Mouse (Mus musculus) intestine, embryonic 15.5 days (tissue): Measurements from ENCODE around the gene Olfr799. TPM values are rescaled to one million over a fixed set of nuclear protein-coding genes. Genes with fewer than 3 reads are reported as not detected.

Experiments used
- ATAC-seq: fragments of 200-750 bp; cut with Nextera tagmentation; 2 replicates; pipeline ENCODE4 v1.8.0; 2017; ENCODE audit warnings: moderate TSS enrichment, moderate library complexity
- H3K27ac ChIP-seq: fragments of 300-500 bp; sonication (generic); 2 replicates; pipeline ENCODE4 v1.5.1; 2015; ENCODE audit warnings: mild to moderate bottlenecking, inconsistent platforms
- H3K27me3 ChIP-seq: fragments of 300-500 bp; sonication (generic); replicated peaks from 2 replicates; pipeline ENCODE4 v1.6.1; 2015; ENCODE audit warnings: inconsistent platforms
- H3K36me3 ChIP-seq: fragments of 300-500 bp; sonication (generic); 2 replicates; pipeline ENCODE4 v1.6.1; 2015; ENCODE audit warnings: inconsistent platforms
- H3K4me1 ChIP-seq: fragments of 300-500 bp; sonication (generic); replicated peaks from 2 replicates; pipeline ENCODE4 v1.6.1; 2015; ENCODE audit warnings: inconsistent platforms
- H3K4me2 ChIP-seq: fragments of 300-500 bp; sonication (generic); replicated peaks from 2 replicates; pipeline ENCODE4 v1.6.1; 2015; ENCODE audit warnings: mild to moderate bottlenecking, inconsistent platforms
- H3K4me3 ChIP-seq: fragments of 300-500 bp; sonication (generic); replicated peaks from 2 replicates; pipeline ENCODE4 v1.5.1; 2015; ENCODE audit warnings: inconsistent platforms
- H3K9ac ChIP-seq: fragments of 300-500 bp; sonication (generic); 2 replicates; pipeline ENCODE4 v1.6.1; 2015; ENCODE audit warnings: inconsistent platforms
- H3K9me3 ChIP-seq: fragments of 300-500 bp; sonication (generic); 2 replicates; pipeline ENCODE4 v1.6.1; 2016; ENCODE audit warnings: inconsistent platforms
- whole genome bisulfite sequencing: fragments of 180-500 bp; shearing (Covaris S2); methylation state at CpG from one replicate; pipeline ENCODE4 v1.1.7; 2015; 5-methylcytosine and 5-hydroxymethylcytosine counted together
- polyA plus RNA-seq: library from polyadenylated mRNA; unstranded; fragments of >200 nt; fragmentation: Nextera tagmentation; extraction: Ambion mirVana; gene quantifications from 2 replicates; pipeline ENCODE4 v1.2.1, GENCODE M21; 2015

Olfr799 gene
- polyA plus RNA-seq, result not detected in 2 replicates

DNA sequence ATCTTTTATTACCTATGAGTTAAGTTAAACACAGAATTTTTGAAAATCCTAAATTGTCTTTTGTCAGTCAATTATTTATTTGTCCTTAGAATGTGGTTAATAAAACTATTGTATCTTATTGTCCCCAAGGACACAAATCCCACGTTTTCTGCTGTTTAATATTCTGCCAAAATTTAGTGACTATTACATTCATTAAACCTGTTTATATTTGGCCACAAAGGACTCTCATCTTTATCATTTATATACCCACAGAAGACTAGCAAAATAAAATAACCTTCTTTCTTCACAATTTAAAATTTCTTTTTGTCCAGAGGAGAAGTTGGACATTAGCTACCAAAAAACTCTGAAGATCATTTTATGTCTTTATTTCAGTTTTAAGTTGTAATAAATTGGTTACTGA lies at the start of gene Olfr799:
TSS of gene Olfr799 (plus strand) at position 301 of the 400 bp plus-strand sequence.
- Histone ChIP-seq H3K9me3 (no peaks in the 10 kb centered on the region), H3K27ac (no peak within 1 kb of the TSS), H3K9ac (no peak within 1 kb of the TSS), H3K4me2 (no peak within 1 kb of the TSS), H3K4me1 (no peaks in the 10 kb centered on the region), H3K36me3 (no peaks in the 10 kb centered on the region), H3K4me3 (no peak within 1 kb of the TSS), H3K27me3 (no peaks in the 10 kb centered on the region)
- no peak for ATAC-seq
- 26% methylated on average over 1 of the region's 1 CpGs for WGBS

DNA sequence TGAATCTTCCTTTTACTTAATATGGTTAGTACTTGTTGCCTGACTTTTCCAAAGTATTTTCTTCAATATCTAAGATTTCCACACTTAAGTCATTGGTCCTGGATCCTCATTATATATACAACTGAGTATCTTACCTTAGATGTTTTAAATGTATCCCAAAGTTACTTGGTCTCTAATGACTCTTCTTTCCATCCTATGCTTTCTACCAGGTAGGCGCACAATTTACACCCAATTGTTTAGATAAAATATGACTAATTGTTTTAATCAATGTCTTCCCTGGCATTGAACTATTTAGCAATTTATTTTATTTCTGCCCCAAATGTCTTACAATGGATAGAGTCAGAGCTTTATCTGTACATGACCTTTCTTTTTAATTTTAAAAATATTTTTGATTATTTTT lies 24.8 kb upstream of the Olfr799 start, which contains the start of gene Olfr796:
TSS of gene Olfr796 (minus strand) at position 101 of the 400 bp plus-strand sequence.
- H3K36me3 ChIP-seq, result no peaks in the 10 kb centered on the region
- H3K9me3 ChIP-seq, result no peaks in the 10 kb centered on the region
- H3K27ac ChIP-seq, result no peak within 1 kb of the TSS
- H3K9ac ChIP-seq, result no peak within 1 kb of the TSS
- H3K27me3 ChIP-seq, result no peaks in the 10 kb centered on the region
- no peak within 1 kb of the TSS for H3K4me3 ChIP-seq
- no peak within 1 kb of the TSS for H3K4me2 ChIP-seq
- 100% methylated on average over 1 of the region's 1 CpGs for WGBS
- no peak for ATAC-seq
- H3K4me1 ChIP-seq, result no peaks in the 10 kb centered on the region

GRCm38 (mm10) chr10:129621724-129622123 lies 15.6 kb upstream of the Olfr799 start:
- no peak overlapping the region for H3K4me3 ChIP-seq
- ATAC-seq, result no peak
- no peaks in the 10 kb centered on the region for H3K4me1 ChIP-seq
- H3K27me3 ChIP-seq, result no peaks in the 10 kb centered on the region
- H3K4me2 ChIP-seq, result no peak overlapping the region
- H3K27ac ChIP-seq, result no peak overlapping the region
- H3K9ac ChIP-seq, result no peak overlapping the region
- H3K9me3 ChIP-seq, result no peaks in the 10 kb centered on the region
- H3K36me3 ChIP-seq, result no peaks in the 10 kb centered on the region
- 23% methylated on average over 1 of the region's 1 CpGs for WGBS

DNA sequence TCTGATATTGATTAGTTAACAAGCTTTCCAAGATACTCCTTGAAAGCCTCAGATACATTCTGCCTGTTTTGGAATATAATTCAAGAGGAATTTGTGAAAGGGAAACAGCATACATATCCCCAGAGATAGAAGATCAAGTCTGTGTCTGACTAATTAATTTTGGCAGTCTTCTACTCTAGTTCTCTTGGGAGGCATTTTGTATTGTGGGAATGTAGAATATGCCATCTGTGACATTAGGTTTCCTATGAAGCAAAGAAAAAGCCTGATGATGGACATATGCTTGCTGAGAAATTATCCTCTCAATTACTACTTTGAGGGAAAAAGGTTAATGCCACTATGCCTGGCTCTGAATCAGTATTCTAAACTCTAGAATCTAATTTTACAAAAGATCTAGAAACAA lies 14.0 kb upstream of the Olfr799 start:
- Histone ChIP-seq H3K4me1 (no peaks in the 10 kb centered on the region), H3K9me3 (no peaks in the 10 kb centered on the region), H3K27ac (no peak overlapping the region), H3K9ac (no peak overlapping the region), H3K27me3 (no peaks in the 10 kb centered on the region), H3K36me3 (no peaks in the 10 kb centered on the region), H3K4me3 (no peak overlapping the region), H3K4me2 (no peak overlapping the region)
- ATAC-seq, result no peak

DNA sequence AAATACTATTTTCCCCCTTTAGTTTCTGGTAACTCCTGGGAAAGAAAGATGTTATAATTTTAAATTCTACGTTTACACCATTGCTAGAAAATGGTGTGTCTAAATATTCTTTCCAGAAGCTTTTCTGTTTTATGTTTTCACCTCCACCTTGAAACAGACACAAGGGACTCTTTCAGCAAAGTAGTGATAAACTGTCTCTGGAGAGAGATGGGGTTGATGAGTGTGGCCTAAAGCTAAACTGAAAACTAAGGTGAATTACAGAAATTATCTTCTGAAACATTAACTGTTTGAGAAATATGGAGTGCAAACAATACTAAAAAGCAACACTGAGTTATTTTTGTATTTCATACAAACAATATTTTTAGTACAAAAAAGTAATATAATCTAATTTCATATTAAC lies 9.4 kb upstream of the Olfr799 start, which contains the start of gene Olfr798:
TSS of gene Olfr798 (minus strand) at position 101 of the 400 bp plus-strand sequence.
- H3K4me3 ChIP-seq, result no peak within 1 kb of the TSS
- no peak within 1 kb of the TSS for H3K27ac ChIP-seq
- H3K27me3 ChIP-seq, result no peaks in the 10 kb centered on the region
- H3K4me2 ChIP-seq, result no peak within 1 kb of the TSS
- H3K9ac ChIP-seq, result no peak within 1 kb of the TSS
- WGBS, result 76% methylated on average over 1 of the region's 1 CpGs
- no peaks in the 10 kb centered on the region for H3K4me1 ChIP-seq
- no peak for ATAC-seq
- no peaks in the 10 kb centered on the region for H3K36me3 ChIP-seq
- H3K9me3 ChIP-seq, result no peaks in the 10 kb centered on the region

GRCm38 (mm10) chr10:129651763-129652162 lies 14.5 kb downstream of the Olfr799 start:
- Histone ChIP-seq H3K27me3 (no peaks in the 10 kb centered on the region), H3K27ac (no peak overlapping the region), H3K4me2 (no peak overlapping the region), H3K4me1 (no peaks in the 10 kb centered on the region), H3K4me3 (no peak overlapping the region), H3K9ac (no peak overlapping the region), H3K36me3 (no peaks in the 10 kb centered on the region), H3K9me3 (no peaks in the 10 kb centered on the region)
- WGBS, result 92% methylated on average over 1 of the region's 1 CpGs
- no peak for ATAC-seq

DNA sequence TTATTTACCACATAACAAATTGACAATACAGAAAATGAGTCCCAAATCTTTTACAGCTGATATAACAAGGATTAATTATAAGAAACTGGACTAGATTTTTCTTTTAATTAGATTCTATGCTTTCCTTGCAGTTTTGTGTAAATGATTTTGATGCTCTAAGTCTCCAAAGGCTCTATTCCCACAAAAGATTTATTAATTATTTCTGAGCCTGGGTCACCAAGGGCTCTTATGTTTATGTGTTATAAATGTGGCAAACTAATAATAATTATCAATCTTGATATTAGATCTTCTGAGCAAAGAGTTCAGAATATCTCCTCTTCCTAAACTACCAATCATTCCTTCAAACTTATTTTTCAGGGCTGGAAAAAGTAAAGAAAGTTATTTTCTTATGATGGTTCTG lies 20.1 kb downstream of the Olfr799 start, which contains the start of gene Olfr800:
TSS of gene Olfr800 (plus strand) at position 301 of the 400 bp plus-strand sequence.
- H3K36me3 ChIP-seq, result no peaks in the 10 kb centered on the region
- no peaks in the 10 kb centered on the region for H3K4me1 ChIP-seq
- no peak within 1 kb of the TSS for H3K4me2 ChIP-seq
- H3K27ac ChIP-seq, result no peak within 1 kb of the TSS
- H3K9me3 ChIP-seq, result no peaks in the 10 kb centered on the region
- ATAC-seq, result no peak
- no peaks in the 10 kb centered on the region for H3K27me3 ChIP-seq
- no peak within 1 kb of the TSS for H3K9ac ChIP-seq
- H3K4me3 ChIP-seq, result no peak within 1 kb of the TSS

- no peak for ATAC-seq
- no peaks in the 10 kb centered on the region for H3K4me1 ChIP-seq
- no peak within 1 kb of the TSS for H3K4me2 ChIP-seq
- H3K4me3 ChIP-seq, result no peak within 1 kb of the TSS
- H3K9me3 ChIP-seq, result no peaks in the 10 kb centered on the region
- 76% methylated on average over 1 of the region's 1 CpGs for WGBS
- H3K27me3 ChIP-seq, result no peaks in the 10 kb centered on the region
- H3K36me3 ChIP-seq, result no peaks in the 10 kb centered on the region
- no peak within 1 kb of the TSS for H3K27ac ChIP-seq
- no peak within 1 kb of the TSS for H3K9ac ChIP-seq
These were observed 36.5 kb downstream of the Olfr799 start, which contains the start of gene Olfr801 for GRCm38 (mm10) chr10:129673765-129674164. Gene Olfr801, minus strand, starts transcription at chr10:129673865.

- 34% methylated on average over 1 of the region's 1 CpGs for WGBS
These were observed 50.8 kb downstream of the Olfr799 start, which contains the start of gene Olfr802 for GRCm38 (mm10) chr10:129688069-129688468. Gene Olfr802, minus strand, starts transcription at chr10:129688169.

GRCm38 (mm10) chr10:129694186-129694585 lies 56.9 kb downstream of the Olfr799 start, which contains the start of gene Olfr803:
Gene Olfr803, minus strand, starts transcription at chr10:129694286.
- ATAC-seq, result no peak
- 80% methylated on average over 2 of the region's 2 CpGs for WGBS
- Histone ChIP-seq H3K27me3 (no peaks in the 10 kb centered on the region), H3K27ac (no peak within 1 kb of the TSS), H3K9me3 (no peaks in the 10 kb centered on the region), H3K4me3 (no peak within 1 kb of the TSS), H3K36me3 (no peaks in the 10 kb centered on the region), H3K4me2 (no peak within 1 kb of the TSS), H3K4me1 (no peaks in the 10 kb centered on the region), H3K9ac (no peak within 1 kb of the TSS)

More at GRCm38 (mm10) chr10:129688069-129688468, 50.8 kb downstream of the Olfr799 start, which contains the start of gene Olfr802:
- Histone ChIP-seq H3K27me3 (no peaks in the 10 kb centered on the region), H3K9ac (no peak within 1 kb of the TSS), H3K36me3 (no peaks in the 10 kb centered on the region), H3K27ac (no peak within 1 kb of the TSS), H3K4me1 (no peaks in the 10 kb centered on the region), H3K4me2 (no peak within 1 kb of the TSS), H3K4me3 (no peak within 1 kb of the TSS), H3K9me3 (no peaks in the 10 kb centered on the region)
- ATAC-seq, result no peak

Other genes with a start within 250 kb of the Olfr799 start
- not detected in 2 replicates for gene Olfr785, start 232.1 kb upstream of the Olfr799 start, polyA plus RNA-seq
- gene Olfr786, start 210.2 kb upstream of the Olfr799 start, polyA plus RNA-seq, result not detected in 2 replicates
- gene Olfr787, start 175.6 kb upstream of the Olfr799 start, polyA plus RNA-seq, result not detected in 2 replicates
- not detected in 2 replicates for gene Olfr788, start 166.5 kb upstream of the Olfr799 start, polyA plus RNA-seq
- not detected in 2 replicates for gene Olfr789, start 152.7 kb upstream of the Olfr799 start, polyA plus RNA-seq
- not detected in 2 replicates for gene Olfr790, start 139.0 kb upstream of the Olfr799 start, polyA plus RNA-seq
- not detected in 2 replicates for gene Olfr791, start 115.7 kb upstream of the Olfr799 start, polyA plus RNA-seq
- not detected in 2 replicates for gene Olfr792, start 98.3 kb upstream of the Olfr799 start, polyA plus RNA-seq
- not detected in 2 replicates for gene Olfr794, start 69.8 kb upstream of the Olfr799 start, polyA plus RNA-seq
- not detected in 2 replicates for gene Olfr796, start 24.9 kb upstream of the Olfr799 start, polyA plus RNA-seq
- gene Olfr798, start 9.6 kb upstream of the Olfr799 start, polyA plus RNA-seq, result not detected in 2 replicates
- gene Olfr800, start 20.2 kb downstream of the Olfr799 start, polyA plus RNA-seq, result not detected in 2 replicates
- not detected in 2 replicates for gene Olfr801, start 36.4 kb downstream of the Olfr799 start, polyA plus RNA-seq
- gene Olfr802, start 50.7 kb downstream of the Olfr799 start, polyA plus RNA-seq, result not detected in 2 replicates
- not detected in 2 replicates for gene Olfr803, start 56.8 kb downstream of the Olfr799 start, polyA plus RNA-seq
- gene Olfr804, start 65.7 kb downstream of the Olfr799 start, polyA plus RNA-seq, result not detected in 2 replicates
- not detected in 2 replicates for gene Olfr805, start 91.9 kb downstream of the Olfr799 start, polyA plus RNA-seq
- not detected in 2 replicates for gene Olfr806, start 104.4 kb downstream of the Olfr799 start, polyA plus RNA-seq
- not detected in 2 replicates for gene Olfr807, start 120.3 kb downstream of the Olfr799 start, polyA plus RNA-seq
- not detected in 2 replicates for gene Olfr808, start 128.0 kb downstream of the Olfr799 start, polyA plus RNA-seq
- gene Olfr809, start 137.2 kb downstream of the Olfr799 start, polyA plus RNA-seq, result not detected in 2 replicates
- not detected in 2 replicates for gene Olfr810, start 157.4 kb downstream of the Olfr799 start, polyA plus RNA-seq
- gene Olfr811, start 166.9 kb downstream of the Olfr799 start, polyA plus RNA-seq, result not detected in 2 replicates
- gene Olfr812, start 208.6 kb downstream of the Olfr799 start, polyA plus RNA-seq, result not detected in 2 replicates
- gene Olfr813, start 217.9 kb downstream of the Olfr799 start, polyA plus RNA-seq, result not detected in 2 replicates
- not detected in 2 replicates for gene Olfr814, start 242.4 kb downstream of the Olfr799 start, polyA plus RNA-seq